Mouse (Mus musculus) embryonic fibroblast, embryonic 13.5 days (primary cell): ENCODE data around the gene 9130019O22Rik.

Experiments used
- CTCF ChIP-seq: IDR thresholded peaks from 2 replicates; pipeline ENCODE4 v1.5.1; 2011; ENCODE audit warnings: mild to moderate bottlenecking, control low read depth, low read length, moderate library complexity, borderline replicate concordance; ENCODE audit not compliant: insufficient read depth
- POLR2A ChIP-seq: IDR thresholded peaks from 2 replicates; pipeline ENCODE4 v1.6.1; 2011; ENCODE audit warnings: low read depth, mild to moderate bottlenecking, control low read depth, low read length, moderate library complexity

DNA sequence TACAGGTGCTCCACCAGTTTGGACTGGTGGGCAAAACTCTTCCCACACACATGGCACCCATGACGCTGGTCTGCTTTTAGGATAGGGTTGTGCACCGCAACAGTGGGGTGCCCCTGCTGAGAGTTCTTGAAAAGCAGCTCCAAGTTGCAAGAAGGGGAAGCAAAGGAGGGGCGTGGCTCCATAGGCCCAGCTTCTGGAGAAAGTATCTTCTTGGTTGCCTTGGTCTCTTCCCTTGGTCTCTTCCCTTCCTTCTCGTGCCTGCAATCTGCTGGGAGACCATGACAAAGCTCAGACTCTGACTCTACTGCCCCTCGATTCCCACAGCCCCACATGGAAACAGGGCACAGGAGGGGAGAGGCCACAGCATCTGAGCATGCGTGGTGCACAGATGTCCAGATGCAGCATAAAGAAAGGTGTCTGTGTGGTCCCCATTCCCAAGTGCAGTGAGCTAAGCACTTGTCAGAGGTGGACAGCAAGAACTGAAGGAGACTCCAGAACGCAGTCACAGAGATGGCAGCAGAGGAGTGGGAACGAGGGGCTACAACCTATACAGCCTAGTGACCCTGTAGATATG is 5.4 kb upstream of the 9130019O22Rik start:
- TF ChIP-seq POLR2A (no peak), CTCF (no peak)
